Mouse (Mus musculus) liver, embryonic 16.5 days (tissue): Measurements from ENCODE around the gene Fam102a. TPM values are rescaled to one million over a fixed set of nuclear protein-coding genes. Genes with fewer than 3 reads are reported as not detected.
A peak's percentile ranks its signal among the peaks of the same experiment; 100 is the strongest.

ENCODE experiments used
- ATAC-seq: fragments of 200-750 bp; cut with Nextera tagmentation; 2 replicates; pipeline ENCODE4 v1.8.0; 2017; ENCODE audit warnings: low read depth, mild to moderate bottlenecking, moderate number of reproducible peaks, moderate library complexity
- H3K27ac ChIP-seq: fragments of 300-500 bp; sonication (generic); 2 replicates; pipeline ENCODE4 v1.5.1; 2014; ENCODE audit warnings: mild to moderate bottlenecking, low read length
- H3K27me3 ChIP-seq: fragments of 300-500 bp; sonication (generic); 2 replicates; pipeline ENCODE4 v1.6.1; 2014; ENCODE audit warnings: low read depth, low read length, mixed read lengths; ENCODE audit not compliant: control insufficient read depth, insufficient read depth
- H3K36me3 ChIP-seq: fragments of 300-500 bp; sonication (generic); 2 replicates; pipeline ENCODE4 v1.6.1; 2014; ENCODE audit warnings: mild to moderate bottlenecking; ENCODE audit not compliant: control insufficient read depth, insufficient read depth
- H3K4me1 ChIP-seq: fragments of 300-500 bp; sonication (generic); 2 replicates; pipeline ENCODE4 v1.6.1; 2014; ENCODE audit warnings: low read depth, low read length, mixed read lengths; ENCODE audit not compliant: control insufficient read depth
- H3K4me2 ChIP-seq: fragments of 300-500 bp; sonication (generic); 2 replicates; pipeline ENCODE4 v1.6.1; 2014; ENCODE audit warnings: low read depth, low read length, mixed read lengths
- H3K4me3 ChIP-seq: fragments of 300-500 bp; sonication (generic); 2 replicates; pipeline ENCODE4 v1.5.1; 2014; ENCODE audit warnings: low read depth, mild to moderate bottlenecking, low read length
- H3K9ac ChIP-seq: fragments of 300-500 bp; sonication (generic); 2 replicates; pipeline ENCODE4 v1.6.1; 2014; ENCODE audit warnings: low read depth, low read length
- H3K9me3 ChIP-seq: fragments of 300-500 bp; sonication (generic); replicated peaks from 2 replicates; pipeline ENCODE4 v1.6.1; 2016; ENCODE audit warnings: low read length; ENCODE audit not compliant: control insufficient read depth
- WGBS: fragments of 180-500 bp; shearing (Covaris S2); extraction: QIAGEN DNeasy Blood & Tissue Kit; methylation state at CpG from one replicate; pipeline ENCODE4 v1.1.7; 2014; ENCODE audit not compliant: insufficient replicate concordance; 5-methylcytosine and 5-hydroxymethylcytosine counted together
- polyA plus RNA-seq: library from polyadenylated mRNA; unstranded; fragments of >200 nt; fragmentation: Nextera tagmentation; extraction: Ambion mirVana; gene quantifications from 2 replicates; pipeline ENCODE4 v1.2.1, GENCODE M21; 2015

The Fam102a gene
- polyA plus RNA-seq, 1 experiment from 2014 or later = 1.6 TPM

GRCm38 (mm10) chr2:32506673-32507668 lies 28.2 kb upstream of the Fam102a start:
- no peak overlapping the region for H3K4me2 ChIP-seq
- no peak overlapping the region for H3K9ac ChIP-seq
- H3K36me3 ChIP-seq = no peaks in the 10 kb centered on the region
- no peak overlapping the region for H3K27ac ChIP-seq
- H3K4me1 ChIP-seq = no peaks in the 10 kb centered on the region; the same call in 1 of the 2 replicates
- no peak overlapping the region for H3K4me3 ChIP-seq
- WGBS = 47% methylated on average over 22 of the region's 22 CpGs
- H3K9me3 ChIP-seq = no peaks in the 10 kb centered on the region; the same call in 1 of the 2 replicates
- H3K27me3 ChIP-seq = no peaks in the 10 kb centered on the region
- no peak for ATAC-seq

GRCm38 (mm10) chr2:32507906-32508305 lies 27.2 kb upstream of the Fam102a start:
- H3K9ac ChIP-seq = no peak overlapping the region
- no peak for ATAC-seq
- H3K4me3 ChIP-seq = no peak overlapping the region
- H3K36me3 ChIP-seq = no peaks in the 10 kb centered on the region
- H3K4me2 ChIP-seq = no peak overlapping the region
- H3K27me3 ChIP-seq = no peaks in the 10 kb centered on the region
- no peaks in the 10 kb centered on the region; the same call in 1 of the 2 replicates for H3K9me3 ChIP-seq
- no peaks in the 10 kb centered on the region; the same call in 1 of the 2 replicates for H3K4me1 ChIP-seq
- H3K27ac ChIP-seq = no peak overlapping the region
- 59% methylated on average over 9 of the region's 9 CpGs for WGBS

- 17% methylated on average over 4 of the region's 4 CpGs for WGBS
- H3K9ac ChIP-seq = no peak overlapping the region
- H3K4me2 ChIP-seq = no peak overlapping the region
- no peaks in the 10 kb centered on the region for H3K36me3 ChIP-seq
- 0 out of 2 replicates have a peak overlapping the region, but pooled peaks have one; percentile 39 for H3K27ac ChIP-seq
- ATAC-seq = no peak
- no peak overlapping the region for H3K4me3 ChIP-seq
- no peaks in the 10 kb centered on the region for H3K27me3 ChIP-seq
- H3K9me3 ChIP-seq = no peaks in the 10 kb centered on the region; the same call in 1 of the 2 replicates
- no peaks in the 10 kb centered on the region; the same call in 1 of the 2 replicates for H3K4me1 ChIP-seq
Measured at GRCm38 (mm10) chr2:32509287-32509686, 25.8 kb upstream of the Fam102a start.

- no peak for ATAC-seq
Measured at GRCm38 (mm10) chr2:32509896-32510295, 25.2 kb upstream of the Fam102a start.

GRCm38 (mm10) chr2:32512592-32512991 lies 22.5 kb upstream of the Fam102a start:
- no peak overlapping the region for H3K4me2 ChIP-seq
- no peaks in the 10 kb centered on the region; the same call in 1 of the 2 replicates for H3K4me1 ChIP-seq
- no peaks in the 10 kb centered on the region for H3K9me3 ChIP-seq
- no peak for ATAC-seq
- H3K36me3 ChIP-seq = no peaks in the 10 kb centered on the region
- 46% methylated on average over 7 of the region's 7 CpGs for WGBS
- H3K27ac ChIP-seq = no peak overlapping the region
- H3K27me3 ChIP-seq = no peaks in the 10 kb centered on the region
- H3K4me3 ChIP-seq = no peak overlapping the region
- no peak overlapping the region for H3K9ac ChIP-seq

More at GRCm38 (mm10) chr2:32509896-32510295, 25.2 kb upstream of the Fam102a start:
- H3K4me3 ChIP-seq = no peak overlapping the region
- no peak overlapping the region for H3K9ac ChIP-seq
- H3K4me2 ChIP-seq = no peak overlapping the region
- no peaks in the 10 kb centered on the region for H3K36me3 ChIP-seq
- H3K9me3 ChIP-seq = no peaks in the 10 kb centered on the region; the same call in 1 of the 2 replicates
- 53% methylated on average over 8 of the region's 8 CpGs for WGBS
- no peaks in the 10 kb centered on the region; the same call in 1 of the 2 replicates for H3K4me1 ChIP-seq
- no peaks in the 10 kb centered on the region for H3K27me3 ChIP-seq
- H3K27ac ChIP-seq = peak overlapping the region; percentile 39; the same call in 1 of the 2 replicates

- no peak overlapping the region for H3K9ac ChIP-seq
- H3K4me3 ChIP-seq = no peak overlapping the region
- H3K27me3 ChIP-seq = no peaks in the 10 kb centered on the region
- ATAC-seq = peak; percentile 32; the same call in 1 of the 2 replicates
- H3K4me2 ChIP-seq = no peak overlapping the region
- H3K36me3 ChIP-seq = no peaks in the 10 kb centered on the region
- H3K4me1 ChIP-seq = no peaks in the 10 kb centered on the region
- no peaks in the 10 kb centered on the region for H3K9me3 ChIP-seq
- 16% methylated on average over 6 of the region's 6 CpGs for WGBS
- no peak overlapping the region for H3K27ac ChIP-seq
Measured at GRCm38 (mm10) chr2:32514335-32514734, 20.8 kb upstream of the Fam102a start.

GRCm38 (mm10) chr2:32517233-32517867 lies 17.8 kb upstream of the Fam102a start:
- Histone ChIP-seq H3K36me3 (no peaks in the 10 kb centered on the region), H3K9ac (no peak overlapping the region), H3K4me1 (no peaks in the 10 kb centered on the region), H3K4me3 (no peak overlapping the region), H3K4me2 (no peak overlapping the region), H3K9me3 (no peaks in the 10 kb centered on the region), H3K27ac (no peak overlapping the region), H3K27me3 (no peaks in the 10 kb centered on the region)
- ATAC-seq = no peak
- WGBS = 75% methylated on average over 4 of the region's 4 CpGs

- 44% methylated on average over 8 of the region's 8 CpGs for WGBS
- H3K9me3 ChIP-seq = no peaks in the 10 kb centered on the region
- no peaks in the 10 kb centered on the region for H3K4me1 ChIP-seq
- H3K9ac ChIP-seq = no peak overlapping the region
- H3K27me3 ChIP-seq = no peaks in the 10 kb centered on the region
- H3K4me3 ChIP-seq = no peak overlapping the region
- H3K4me2 ChIP-seq = no peak overlapping the region
- H3K36me3 ChIP-seq = no peaks in the 10 kb centered on the region
- ATAC-seq = no peak
- no peak overlapping the region for H3K27ac ChIP-seq
Measured at GRCm38 (mm10) chr2:32520034-32520990, 14.8 kb upstream of the Fam102a start.
